Mouse (Mus musculus): ENCODE data around the gene Prorsd1.
"Not testable (repeated sequence)": the region's sequence is repeated elsewhere in the genome, so short reads cannot be mapped to it uniquely, and the experiment has no call there.

The Prorsd1 gene

GRCm38 (mm10) chr11:29514682-29515412 is at the start of gene Prorsd1:
Prorsd1 (minus strand) TSS chr11:29515033.
- DNase-seq, result peak; percentile 89 to 90

DNA sequence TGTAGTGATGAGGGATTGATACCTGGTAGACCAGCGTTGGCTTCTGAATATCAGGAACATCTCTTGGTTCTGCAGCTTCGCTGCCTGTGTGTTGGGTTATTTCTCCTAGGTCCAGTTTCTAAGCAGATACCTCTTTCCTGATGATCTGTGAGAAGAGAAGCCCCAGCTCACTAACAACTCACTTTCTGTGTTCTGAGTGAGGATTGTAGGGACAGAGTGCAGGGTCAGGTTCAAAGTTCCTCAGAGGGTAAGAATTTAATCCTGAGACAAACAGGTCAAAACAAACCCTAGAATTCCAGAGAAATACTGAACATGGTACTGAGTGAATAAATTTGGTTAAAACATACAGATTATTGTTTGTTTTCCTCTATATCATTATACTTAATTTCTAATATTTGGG is 48.6 kb upstream of the Prorsd1 start:
- DNase-seq, result no peak

- no peak for DNase-seq
These were observed 46.2 kb upstream of the Prorsd1 start for GRCm38 (mm10) chr11:29560990-29561389.

DNA sequence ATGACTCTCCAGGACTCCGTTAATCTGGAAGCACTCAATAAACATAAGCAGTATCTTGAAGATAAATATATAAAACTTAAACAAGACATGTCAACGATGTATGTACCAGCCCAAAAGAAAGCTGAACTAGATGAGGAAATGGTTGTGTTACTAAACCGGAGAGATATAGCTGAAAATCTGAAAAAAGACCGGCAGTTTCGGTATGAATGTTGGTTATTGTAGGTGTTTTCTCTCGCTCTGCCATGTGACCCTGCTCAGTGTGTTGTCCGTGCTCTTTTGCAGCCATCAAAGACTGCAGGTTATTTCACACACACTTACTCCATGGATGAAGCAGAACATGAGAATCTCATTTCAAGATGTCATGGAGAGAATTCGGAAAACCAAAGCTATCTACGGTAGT is 45.6 kb upstream of the Prorsd1 start:
- no peak for DNase-seq

DNA sequence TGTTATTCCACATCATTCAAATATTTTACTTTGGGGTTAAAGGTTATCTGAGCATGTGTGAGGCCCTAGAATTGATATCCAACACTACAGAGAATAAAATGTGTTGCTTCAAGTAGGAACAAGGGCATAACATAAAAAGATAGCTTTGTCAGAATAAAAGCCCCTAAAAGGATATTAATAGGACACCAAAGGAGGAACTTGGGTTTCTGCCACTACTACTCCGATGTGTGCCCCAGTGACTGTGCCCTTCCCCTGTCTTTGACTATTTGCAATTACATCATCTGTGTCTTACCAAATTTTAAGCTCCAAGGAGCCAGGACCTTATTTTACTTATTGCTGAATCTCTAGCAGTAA is 34.6 kb upstream of the Prorsd1 start:
- DNase-seq, result no peak

- DNase-seq, result peak in 1 of 2 experiments; percentile 17
These were observed 33.9 kb upstream of the Prorsd1 start for GRCm38 (mm10) chr11:29548504-29549424.

- DNase-seq, result peak; percentile 96 to 97
These were observed 33.1 kb upstream of the Prorsd1 start, which contains the start of the genes Clhc1 and Rps27a for GRCm38 (mm10) chr11:29547752-29548503. Clhc1 (plus strand) TSS chr11:29547950. Rps27a (minus strand) TSS chr11:29548109.

DNA sequence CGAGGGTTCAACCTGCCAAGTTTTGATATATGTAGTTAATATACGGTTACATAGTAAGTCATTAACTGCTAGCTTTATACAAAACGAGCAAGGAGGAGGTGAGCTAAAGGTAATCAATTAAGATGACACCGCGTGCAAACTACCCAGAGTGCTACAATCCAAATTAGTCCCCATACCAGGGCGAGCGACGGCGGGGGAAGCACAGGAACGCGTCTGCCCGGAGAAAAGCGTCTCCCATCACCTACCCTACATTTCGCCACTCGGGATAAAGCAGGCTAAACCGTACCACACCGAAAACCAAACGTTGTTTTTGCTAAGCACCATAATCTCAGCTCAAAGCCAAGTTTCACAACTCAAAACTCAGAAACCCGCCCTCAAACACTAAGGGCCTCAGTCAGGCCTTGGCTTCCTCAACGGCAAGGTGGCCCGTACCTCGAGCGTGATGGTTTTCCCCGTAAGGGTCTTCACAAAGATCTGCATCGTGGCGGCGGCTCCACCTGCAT is 32.5 kb upstream of the Prorsd1 start:
- DNase-seq, result no peak

DNA sequence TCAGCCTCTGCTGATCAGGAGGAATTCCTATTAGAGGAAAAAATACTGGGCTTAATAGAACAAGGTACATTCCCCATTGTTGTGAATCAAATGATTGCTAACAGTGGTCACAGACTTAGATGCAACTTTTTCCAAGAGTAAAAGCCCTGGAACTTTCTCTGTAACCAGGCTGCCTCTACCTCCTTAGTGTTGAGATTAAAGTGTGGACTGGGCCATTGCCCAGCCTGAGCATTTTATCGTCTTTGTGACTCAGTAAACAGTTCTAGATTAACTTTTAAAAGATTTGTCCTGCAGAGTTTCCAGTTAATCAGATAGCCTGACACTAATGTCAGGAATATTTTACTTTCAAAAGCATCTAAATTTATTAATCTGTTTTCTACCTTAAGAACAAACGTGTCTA is 31.9 kb upstream of the Prorsd1 start:
- no peak for DNase-seq

GRCm38 (mm10) chr11:29546297-29546696 is 31.5 kb upstream of the Prorsd1 start:
- not testable (repeated sequence) for DNase-seq

DNA sequence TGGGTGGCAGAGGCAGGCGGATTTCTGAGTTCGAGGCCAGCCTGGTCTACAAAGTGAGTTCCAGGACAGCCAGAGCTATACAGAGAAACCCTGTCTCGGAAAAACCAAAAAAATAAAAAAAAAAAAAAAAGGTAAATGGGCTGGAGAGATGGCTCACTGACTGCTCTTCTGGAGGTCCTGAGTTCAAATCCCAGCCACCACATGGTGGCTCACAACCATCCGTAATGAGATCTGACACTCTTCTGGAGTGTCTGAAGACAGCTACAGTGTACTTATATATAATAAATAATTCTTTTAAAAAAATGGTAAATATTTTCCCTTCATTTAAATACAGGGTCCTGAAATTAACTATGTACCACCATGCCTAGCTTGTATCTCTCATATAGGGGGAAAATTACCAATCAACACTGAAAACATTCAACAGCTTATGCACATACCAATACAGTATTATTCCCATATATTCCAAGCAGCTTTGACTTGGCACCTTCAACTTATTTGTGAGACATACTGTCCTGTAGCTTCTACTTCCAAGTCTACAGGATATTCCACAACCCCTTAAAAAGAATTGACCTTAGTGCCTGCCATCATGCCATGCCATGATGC is 30.4 kb upstream of the Prorsd1 start:
- not testable (repeated sequence) for DNase-seq

- no peak for DNase-seq
These were observed 29.6 kb upstream of the Prorsd1 start for GRCm38 (mm10) chr11:29544225-29544945.

GRCm38 (mm10) chr11:29538201-29538600 is 23.4 kb upstream of the Prorsd1 start:
- no peak for DNase-seq

- DNase-seq, result peak; percentile 88 to 89
These were observed 11.4 kb upstream of the Prorsd1 start, which contains the start of gene Mtif2 for GRCm38 (mm10) chr11:29525988-29526794. Mtif2 (plus strand) TSS chr11:29526408.

DNA sequence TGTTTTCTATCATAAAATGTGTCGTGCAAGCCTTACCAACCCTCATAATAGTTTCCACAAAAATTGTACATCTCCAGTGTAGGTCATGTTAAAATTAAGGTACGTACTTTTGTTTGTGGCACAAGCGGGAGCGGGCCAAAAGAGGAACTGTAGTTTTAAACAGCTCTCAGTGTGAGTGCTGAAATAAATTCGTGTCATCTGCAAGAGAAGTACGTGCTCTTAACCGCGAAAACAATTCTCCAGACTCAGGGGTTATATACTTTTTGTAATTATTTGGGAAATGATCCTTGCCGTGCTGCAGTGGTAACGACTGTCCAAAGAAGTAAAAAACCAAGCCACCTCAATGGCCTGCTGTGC is 530 bp downstream of the Prorsd1 start:
- no peak for DNase-seq

- DNase-seq, result no peak
These were observed 1.9 kb downstream of the Prorsd1 start for GRCm38 (mm10) chr11:29512818-29513535.

DNA sequence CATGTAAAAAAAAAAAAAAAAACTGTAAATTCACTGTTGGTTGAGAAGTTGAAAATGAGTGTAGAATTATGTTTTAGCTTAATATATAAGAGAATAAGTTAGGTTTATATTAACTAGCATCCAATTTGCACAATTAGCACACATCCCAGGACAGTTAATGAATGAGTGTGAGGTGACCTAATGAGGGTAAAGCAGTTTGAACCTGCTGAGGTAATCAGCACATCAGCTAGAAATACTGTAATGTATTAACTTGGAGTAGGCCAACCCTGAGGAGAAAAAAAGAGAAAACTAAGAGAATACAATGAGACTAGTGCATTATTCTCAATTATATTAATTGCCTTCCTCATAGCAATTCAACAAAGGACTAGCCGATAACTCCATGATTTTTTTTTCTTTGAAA is 5.4 kb downstream of the Prorsd1 start:
- no peak for DNase-seq

DNA sequence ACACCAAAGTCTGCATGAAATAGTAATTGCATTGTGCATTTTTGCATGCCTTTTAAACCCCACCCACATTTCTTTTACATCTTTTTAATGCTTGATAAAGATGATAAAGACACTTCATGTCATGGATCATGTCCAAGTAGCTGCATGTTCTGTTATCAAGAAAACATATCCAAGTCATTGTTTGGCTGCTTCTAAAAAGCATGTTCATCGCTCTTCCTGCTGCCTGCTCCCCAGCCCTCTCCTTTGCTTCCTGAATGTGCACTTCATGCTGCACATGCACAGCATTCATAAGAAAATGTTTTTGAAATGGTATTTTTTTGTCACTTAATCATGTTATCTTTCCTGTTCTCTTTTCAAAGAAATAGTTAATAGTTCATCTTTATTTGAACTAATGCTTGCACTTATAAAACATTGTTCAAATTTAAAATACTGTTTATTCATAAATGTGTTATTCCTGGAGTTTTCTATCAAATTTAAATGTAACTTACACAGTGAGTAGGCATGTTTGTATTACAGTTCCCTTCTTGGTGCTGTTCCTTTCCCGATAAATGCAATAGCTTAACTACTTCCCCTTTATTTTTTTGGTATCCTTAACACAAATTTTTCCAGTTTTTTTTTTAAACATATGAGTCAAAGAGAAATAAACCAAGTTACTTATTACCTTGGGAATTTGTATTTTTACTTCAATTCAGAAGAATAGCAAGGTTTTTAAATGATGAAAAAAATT is 9.8 kb downstream of the Prorsd1 start:
- no peak for DNase-seq

Measured in cerebellum, postnatal 14 days (tissue).